Mouse (Mus musculus): ENCODE data around the gene Ppp2r5e. TPM values are rescaled to one million over a fixed set of nuclear protein-coding genes. Genes with fewer than 3 reads are reported as not detected.

Gene Ppp2r5e
- polyA plus RNA-seq (2017; shearing (Covaris generic)), result 1 to 10 TPM; 6.3 to 8.3 (median 7.3) TPM

- peak; percentile 96 for ATAC-seq
These were observed at the start of gene Ppp2r5e for GRCm38 (mm10) chr12:75596154-75597002. Gene Ppp2r5e, minus strand, starts transcription at chr12:75596245.

GRCm38 (mm10) chr12:75645780-75646179 lies 49.7 kb upstream of the Ppp2r5e start:
- ATAC-seq, result no peak

GRCm38 (mm10) chr12:75641726-75642125 lies 45.7 kb upstream of the Ppp2r5e start:
- no peak for ATAC-seq

GRCm38 (mm10) chr12:75638345-75638744 lies 42.3 kb upstream of the Ppp2r5e start:
- ATAC-seq, result no peak

GRCm38 (mm10) chr12:75637103-75637502 lies 41.1 kb upstream of the Ppp2r5e start:
- ATAC-seq, result no peak

DNA sequence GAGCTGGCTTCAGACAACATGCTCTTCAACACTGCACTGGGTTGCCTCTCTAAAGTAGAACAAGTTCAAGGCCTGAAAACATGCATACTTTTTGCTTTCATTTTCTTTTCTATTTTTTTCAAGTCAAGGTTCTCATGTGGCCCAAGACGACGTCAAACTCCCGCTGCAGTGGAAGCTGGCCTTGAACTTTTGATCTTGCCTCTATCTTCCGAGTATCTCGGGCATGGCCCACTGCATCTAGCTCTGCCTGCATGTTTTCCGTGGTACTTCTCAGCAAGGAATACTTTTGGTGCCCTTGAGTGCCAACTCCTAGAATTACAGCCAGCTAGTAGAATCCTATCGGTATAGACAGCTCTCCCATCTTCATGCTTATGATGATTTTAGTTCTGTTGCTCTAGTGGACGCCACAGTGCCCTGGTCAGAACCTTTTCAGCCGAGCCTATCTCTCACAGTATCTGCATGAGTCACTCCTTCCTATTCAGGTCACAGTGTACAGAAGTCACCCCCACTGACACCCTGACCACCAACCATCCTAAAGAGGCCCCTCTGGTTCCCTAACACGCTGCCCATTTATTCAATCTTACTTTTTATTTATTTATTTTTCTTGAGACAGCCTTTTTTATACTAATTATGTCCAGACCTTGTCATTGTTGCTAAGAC lies 39.9 kb upstream of the Ppp2r5e start:
- no peak for ATAC-seq

DNA sequence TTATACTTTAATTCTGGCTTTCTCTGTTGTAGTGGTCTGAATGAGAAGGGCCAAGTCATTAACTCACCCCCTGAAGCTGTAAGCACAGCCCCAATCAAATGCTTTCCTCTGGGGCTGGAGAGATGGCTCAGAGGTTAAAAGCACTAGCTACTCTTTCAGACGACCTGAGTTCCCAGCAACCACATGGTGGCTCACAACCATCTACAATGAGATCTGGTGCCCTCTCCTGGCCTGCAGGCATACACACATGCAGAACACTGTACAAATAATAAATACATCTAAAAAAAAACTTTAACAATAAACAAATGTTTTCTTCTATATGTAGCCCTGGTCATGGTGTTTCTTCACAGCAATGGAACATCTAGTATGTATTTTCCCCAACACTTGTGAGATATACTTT lies 33.6 kb upstream of the Ppp2r5e start:
- ATAC-seq, result no peak

- ATAC-seq, result no peak
These were observed 27.2 kb upstream of the Ppp2r5e start for GRCm38 (mm10) chr12:75623292-75623691.

DNA sequence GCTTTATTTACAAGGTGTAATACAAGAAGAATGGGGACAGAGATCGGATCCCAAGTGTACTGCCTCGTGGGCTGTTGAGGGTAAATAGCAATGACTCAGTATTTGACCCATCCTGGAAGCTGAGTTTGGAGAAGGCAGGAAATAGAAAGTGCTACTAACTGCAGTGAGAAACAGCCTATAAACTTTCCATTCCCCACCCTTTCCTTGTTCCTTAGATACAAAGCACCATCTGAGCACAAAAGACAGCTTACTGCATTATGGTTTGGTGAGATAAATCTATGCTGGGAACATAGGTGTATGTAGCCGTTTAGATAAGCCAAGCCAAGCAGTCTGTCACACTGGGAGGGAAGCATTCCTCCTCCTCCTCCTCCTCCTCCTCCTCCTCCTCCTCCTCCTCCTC lies 26.8 kb upstream of the Ppp2r5e start:
- no peak for ATAC-seq

- no peak for ATAC-seq
These were observed 20.8 kb upstream of the Ppp2r5e start for GRCm38 (mm10) chr12:75616841-75617240.

- no peak for ATAC-seq
These were observed 20.2 kb upstream of the Ppp2r5e start for GRCm38 (mm10) chr12:75616158-75616791.

DNA sequence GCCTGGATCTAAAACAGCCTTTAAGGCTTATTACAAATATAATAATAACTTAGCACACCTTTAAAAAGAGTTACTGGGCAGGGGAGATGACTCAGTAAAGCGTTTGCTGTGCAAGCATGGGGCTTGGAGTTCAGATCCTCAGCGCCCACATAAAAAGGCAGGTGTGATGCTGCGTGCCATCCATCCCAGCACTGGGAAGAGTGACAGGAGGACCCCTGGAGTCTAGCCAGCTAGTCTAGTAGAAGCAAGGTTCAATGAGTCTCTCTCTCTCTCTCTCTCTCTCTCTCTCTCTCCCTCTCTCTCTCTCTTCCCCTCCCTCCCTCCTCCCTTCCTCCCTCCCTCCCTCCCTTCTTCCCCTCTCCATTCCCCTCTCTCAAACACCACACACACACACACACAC lies 19.5 kb upstream of the Ppp2r5e start:
- no peak for ATAC-seq

GRCm38 (mm10) chr12:75612711-75613110 lies 16.7 kb upstream of the Ppp2r5e start:
- ATAC-seq, result no peak

GRCm38 (mm10) chr12:75599490-75599889 lies 3.4 kb upstream of the Ppp2r5e start:
- no peak for ATAC-seq

DNA sequence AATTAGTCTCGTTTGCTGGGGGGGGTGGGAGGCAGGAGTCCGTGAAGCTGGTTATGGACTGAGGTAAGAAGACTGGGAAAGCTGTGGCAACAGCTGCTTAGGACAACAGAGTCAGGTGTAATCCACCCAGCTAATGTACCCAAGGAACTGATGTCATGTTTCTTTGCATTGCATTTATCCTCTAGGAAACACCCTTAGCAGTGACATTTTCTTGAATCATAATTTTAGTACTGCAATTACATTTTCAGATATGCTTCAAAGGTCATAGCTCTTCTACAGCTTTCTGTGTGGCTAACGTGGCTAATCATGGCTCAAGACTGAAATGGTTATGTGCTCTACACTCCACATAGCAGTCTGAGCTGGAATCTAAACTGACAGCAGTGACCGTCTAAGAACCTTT lies 2.9 kb upstream of the Ppp2r5e start:
- ATAC-seq, result no peak

GRCm38 (mm10) chr12:75597707-75598106 lies 1.7 kb upstream of the Ppp2r5e start:
- ATAC-seq, result no peak

GRCm38 (mm10) chr12:75595291-75596153 lies 523 bp downstream of the Ppp2r5e start:
- peak; percentile 7 for ATAC-seq

GRCm38 (mm10) chr12:75594404-75594803 lies 1.6 kb downstream of the Ppp2r5e start:
- no peak for ATAC-seq

DNA sequence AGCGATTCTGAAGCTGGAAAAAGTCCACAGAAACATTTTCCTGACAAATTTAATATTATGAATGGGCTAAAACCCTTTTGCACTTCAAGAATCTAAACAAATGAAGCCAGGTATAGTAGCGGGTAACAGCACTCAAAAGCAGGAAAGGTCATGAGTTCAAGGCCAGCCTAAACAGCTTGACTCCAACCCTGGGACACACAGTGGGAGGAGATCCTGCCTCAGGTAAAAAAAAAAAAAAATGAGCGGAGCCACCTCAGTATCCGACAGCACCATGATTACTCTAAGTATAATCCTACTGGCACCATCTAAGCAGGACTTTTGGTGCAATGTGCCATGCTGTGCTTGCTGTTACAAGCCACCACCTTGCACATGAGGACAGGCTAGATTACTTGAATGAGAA lies 2.2 kb downstream of the Ppp2r5e start:
- no peak for ATAC-seq

DNA sequence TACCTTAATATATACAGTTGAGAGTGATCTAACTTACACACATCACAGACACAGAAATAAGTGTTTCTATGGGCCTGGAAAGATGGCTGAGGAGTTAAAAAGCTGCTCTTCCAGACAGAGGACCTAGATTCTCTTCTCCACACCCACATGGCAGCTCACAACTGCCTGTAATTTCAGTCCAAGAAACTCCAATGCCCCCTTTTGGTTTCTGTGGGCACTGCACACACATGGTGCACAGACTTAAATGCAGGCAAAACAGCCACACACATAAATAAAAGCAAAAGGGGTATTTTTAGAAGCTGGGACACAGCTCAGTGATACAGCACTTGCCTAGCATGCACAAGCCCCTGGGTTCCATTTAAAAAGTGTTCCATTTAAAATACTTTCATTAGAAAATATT lies 8.5 kb downstream of the Ppp2r5e start:
- ATAC-seq, result no peak

GRCm38 (mm10) chr12:75583776-75584175 lies 12.3 kb downstream of the Ppp2r5e start:
- no peak for ATAC-seq

DNA sequence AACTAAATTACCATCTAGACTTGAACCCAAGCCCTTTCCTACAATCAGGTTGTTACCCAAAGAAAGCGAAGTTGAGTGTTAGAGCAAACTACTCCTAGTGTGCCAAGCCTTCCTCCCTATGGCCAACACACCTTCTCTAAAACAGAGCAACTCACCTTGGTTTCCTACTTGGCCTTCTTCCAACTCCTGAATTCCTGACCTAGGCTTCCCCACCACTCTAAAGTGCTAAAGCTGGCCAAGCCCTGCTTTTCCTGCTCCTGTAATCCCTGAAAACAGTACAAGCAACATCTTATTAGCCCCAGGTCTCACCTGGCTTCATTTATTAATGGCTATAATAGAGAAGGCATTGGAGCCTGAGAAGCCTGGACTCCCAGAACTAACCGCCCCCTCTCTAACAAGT lies 17.0 kb downstream of the Ppp2r5e start:
- no peak for ATAC-seq

DNA sequence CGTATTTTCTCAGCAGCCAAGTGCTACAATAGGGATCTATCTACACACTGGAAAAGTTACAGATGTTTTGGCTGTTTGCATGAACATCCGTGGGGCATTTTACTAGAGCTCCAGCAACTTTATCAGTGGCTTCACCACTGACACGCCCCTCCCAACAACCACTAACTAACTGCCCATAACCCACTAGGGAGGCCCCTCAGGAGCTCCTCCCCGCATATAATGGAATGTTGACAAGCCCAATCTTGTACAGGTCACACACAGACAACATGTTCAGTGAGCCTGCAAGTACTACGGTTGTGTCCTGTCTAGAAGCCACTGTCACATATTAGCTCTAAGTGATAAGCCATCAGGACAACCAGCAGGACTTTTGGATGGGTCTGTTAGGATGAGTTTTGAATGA lies 18.8 kb downstream of the Ppp2r5e start:
- ATAC-seq, result no peak
